Mouse (Mus musculus) brown adipose tissue, adult 24 weeks (tissue): ENCODE data around the gene Hcrtr1. TPM values are rescaled to one million over a fixed set of nuclear protein-coding genes. Genes with fewer than 3 reads are reported as not detected.
A peak's percentile ranks its signal among the peaks of the same experiment; 100 is the strongest.

ENCODE experiments used
- H3K27ac ChIP-seq: fragments of 200-500 bp; replicated peaks from 2 replicates; pipeline ENCODE4 v1.5.1; 2012; ENCODE audit warnings: low read depth, mild to moderate bottlenecking, low read length
- H3K4me1 ChIP-seq: fragments of 200-500 bp; 2 replicates; pipeline ENCODE4 v1.6.1; 2012; ENCODE audit warnings: low read length, mixed read lengths; ENCODE audit not compliant: control insufficient read depth, insufficient read depth, insufficient read length
- H3K4me3 ChIP-seq: fragments of 200-500 bp; 2 replicates; pipeline ENCODE4 v1.5.1; 2012; ENCODE audit warnings: low read depth, mild to moderate bottlenecking, low read length, moderate library complexity; ENCODE audit not compliant: insufficient read depth
- polyA plus RNA-seq: library from polyadenylated mRNA; stranded (reverse); fragments of >200 nt; gene quantifications from 2 replicates; pipeline ENCODE4 v1.2.4, GENCODE M21; 2012; ENCODE audit not compliant: missing spikeins, insufficient read depth, insufficient read length

Gene Hcrtr1
- polyA plus RNA-seq, 1 experiment: not detected

- Histone ChIP-seq H3K4me3 (no peak overlapping the region), H3K27ac (no peak overlapping the region), H3K4me1 (peaks cover 28% of the 10 kb centered on the region)
Measured at GRCm38 (mm10) chr4:130112732-130113131, 26.4 kb downstream of the Hcrtr1 start.

GRCm38 (mm10) chr4:130112299-130112698, 26.9 kb downstream of the Hcrtr1 start:
- Histone ChIP-seq H3K27ac (peak overlapping the region; percentile 48; the same call in 1 of the 2 replicates), H3K4me1 (peaks cover 28% of the 10 kb centered on the region), H3K4me3 (no peak overlapping the region)

GRCm38 (mm10) chr4:130110091-130110490, 29.1 kb downstream of the Hcrtr1 start:
- Histone ChIP-seq H3K27ac (peak overlapping the region; percentile 44), H3K4me1 (peaks cover 25% of the 10 kb centered on the region), H3K4me3 (no peak overlapping the region)

GRCm38 (mm10) chr4:130109666-130110065, 29.5 kb downstream of the Hcrtr1 start:
- H3K4me3 ChIP-seq: no peak overlapping the region
- 0 out of 2 replicates have a peak overlapping the region, but pooled peaks have one; percentile 11 for H3K27ac ChIP-seq
- peaks cover 25% of the 10 kb centered on the region for H3K4me1 ChIP-seq

GRCm38 (mm10) chr4:130108929-130109328, 30.2 kb downstream of the Hcrtr1 start:
- peak overlapping the region; percentile 4 for H3K4me3 ChIP-seq
- H3K27ac ChIP-seq: peak overlapping the region; percentile 42
- peaks cover 25% of the 10 kb centered on the region for H3K4me1 ChIP-seq

- H3K4me1 ChIP-seq: peaks cover 22% of the 10 kb centered on the region
- peak overlapping the region; percentile 86 for H3K4me3 ChIP-seq
- peak overlapping the region; percentile 87 for H3K27ac ChIP-seq
Measured at GRCm38 (mm10) chr4:130107444-130108131, 31.6 kb downstream of the Hcrtr1 start.

GRCm38 (mm10) chr4:130107065-130107443, 32.1 kb downstream of the Hcrtr1 start:
- peak overlapping the region; percentile 72 for H3K4me3 ChIP-seq
- peak overlapping the region; percentile 87 for H3K27ac ChIP-seq
- peaks cover 18% of the 10 kb centered on the region for H3K4me1 ChIP-seq

- no peak overlapping the region for H3K27ac ChIP-seq
- no peak overlapping the region for H3K4me3 ChIP-seq
- peaks cover 6% of the 10 kb centered on the region for H3K4me1 ChIP-seq
Measured at GRCm38 (mm10) chr4:130104584-130104983, 34.6 kb downstream of the Hcrtr1 start.

GRCm38 (mm10) chr4:130103632-130104031, 35.5 kb downstream of the Hcrtr1 start:
- Histone ChIP-seq H3K4me3 (no peak overlapping the region), H3K4me1 (no peaks in the 10 kb centered on the region), H3K27ac (no peak overlapping the region)

- Histone ChIP-seq H3K4me1 (no peaks in the 10 kb centered on the region), H3K27ac (no peak within 1 kb of the TSS), H3K4me3 (no peak within 1 kb of the TSS)
Measured at GRCm38 (mm10) chr4:130102111-130102651, 37.0 kb downstream of the Hcrtr1 start, which contains the start of gene Pef1. TSS of gene Pef1 (plus strand) at chr4:130102558.

- no peak overlapping the region for H3K27ac ChIP-seq
- H3K4me3 ChIP-seq: no peak overlapping the region
- H3K4me1 ChIP-seq: no peaks in the 10 kb centered on the region
Measured at GRCm38 (mm10) chr4:130101183-130101582, 38.0 kb downstream of the Hcrtr1 start.

GRCm38 (mm10) chr4:130095137-130095536, 44.0 kb downstream of the Hcrtr1 start:
- H3K27ac ChIP-seq: no peak overlapping the region

GRCm38 (mm10) chr4:130087293-130087692, 51.9 kb downstream of the Hcrtr1 start:
- H3K4me1 ChIP-seq: no peaks in the 10 kb centered on the region
- H3K27ac ChIP-seq: no peak overlapping the region
- no peak overlapping the region for H3K4me3 ChIP-seq

More at GRCm38 (mm10) chr4:130095137-130095536, 44.0 kb downstream of the Hcrtr1 start:
- H3K4me3 ChIP-seq: no peak overlapping the region
- no peaks in the 10 kb centered on the region for H3K4me1 ChIP-seq

- Histone ChIP-seq H3K4me3 (no peak overlapping the region), H3K4me1 (no peaks in the 10 kb centered on the region), H3K27ac (no peak overlapping the region)
Measured at GRCm38 (mm10) chr4:130085246-130085820, 53.8 kb downstream of the Hcrtr1 start.

- no peak overlapping the region for H3K27ac ChIP-seq
- no peak overlapping the region for H3K4me3 ChIP-seq
- H3K4me1 ChIP-seq: no peaks in the 10 kb centered on the region
Measured at GRCm38 (mm10) chr4:130084331-130084945, 54.7 kb downstream of the Hcrtr1 start.
